Mouse (Mus musculus) forebrain, embryonic 16.5 days (tissue): Measurements from ENCODE around the gene Srebf1. TPM values are rescaled to one million over a fixed set of nuclear protein-coding genes. Genes with fewer than 3 reads are reported as not detected.
A peak's percentile ranks its signal among the peaks of the same experiment; 100 is the strongest.

ENCODE experiments used
- ATAC-seq: fragments of 200-750 bp; cut with Nextera tagmentation; 2 replicates; pipeline ENCODE4 v1.8.0; 2017; ENCODE audit warnings: mild to moderate bottlenecking, moderate library complexity
- H3K27ac ChIP-seq: fragments of 300-500 bp; sonication (generic); 2 replicates; pipeline ENCODE4 v1.5.1; 2014; ENCODE audit warnings: low read length, control low read depth
- H3K27me3 ChIP-seq: fragments of 300-500 bp; sonication (generic); replicated peaks from 2 replicates; pipeline ENCODE4 v1.6.1; 2014; ENCODE audit warnings: low read length; ENCODE audit not compliant: control insufficient read depth, insufficient read depth
- H3K36me3 ChIP-seq: fragments of 300-500 bp; sonication (generic); 2 replicates; pipeline ENCODE4 v1.6.1; 2014; ENCODE audit not compliant: control insufficient read depth, insufficient read depth
- H3K4me1 ChIP-seq: fragments of 300-500 bp; sonication (generic); replicated peaks from 2 replicates; pipeline ENCODE4 v1.6.1; 2014; ENCODE audit warnings: low read length; ENCODE audit not compliant: control insufficient read depth, insufficient read depth
- H3K4me2 ChIP-seq: fragments of 300-500 bp; sonication (generic); 2 replicates; pipeline ENCODE4 v1.6.1; 2014; ENCODE audit warnings: mild to moderate bottlenecking, low read length, control low read depth
- H3K4me3 ChIP-seq: fragments of 300-500 bp; sonication (generic); replicated peaks from 2 replicates; pipeline ENCODE4 v1.5.1; 2014; ENCODE audit warnings: mild to moderate bottlenecking, low read length, control low read depth
- H3K9ac ChIP-seq: fragments of 300-500 bp; sonication (generic); replicated peaks from 2 replicates; pipeline ENCODE4 v1.6.1; 2014; ENCODE audit warnings: low read depth, low read length, control low read depth
- H3K9me3 ChIP-seq: fragments of 300-500 bp; sonication (generic); 2 replicates; pipeline ENCODE4 v1.6.1; 2016; ENCODE audit warnings: low read length; ENCODE audit not compliant: control insufficient read depth
- WGBS: fragments of 180-500 bp; shearing (Covaris S2); extraction: QIAGEN DNeasy Blood & Tissue Kit; methylation state at CpG from one replicate; pipeline ENCODE4 v1.1.7; 2014; 5-methylcytosine and 5-hydroxymethylcytosine counted together
- polyA plus RNA-seq: library from polyadenylated mRNA; unstranded; fragments of >200 nt; fragmentation: Nextera tagmentation; extraction: Ambion mirVana; gene quantifications from 2 replicates; pipeline ENCODE4 v1.2.1, GENCODE M21; 2015

Srebf1 gene
- polyA plus RNA-seq, 1 experiment from 2014 or later: 41.1 TPM

- Histone ChIP-seq H3K4me3 (no peak overlapping the region), H3K4me1 (peaks cover 60% of the 10 kb centered on the region), H3K4me2 (no peak overlapping the region), H3K27ac (no peak overlapping the region), H3K9me3 (no peaks in the 10 kb centered on the region), H3K9ac (no peak overlapping the region), H3K27me3 (no peaks in the 10 kb centered on the region), H3K36me3 (no peaks in the 10 kb centered on the region)
- WGBS: 37% methylated on average over 5 of the region's 5 CpGs
- no peak for ATAC-seq
These were observed 57.3 kb downstream of the Srebf1 start for GRCm38 (mm10) chr11:60165076-60165475.

GRCm38 (mm10) chr11:60164450-60164849 is 57.9 kb downstream of the Srebf1 start:
- no peak for ATAC-seq
- H3K36me3 ChIP-seq: no peaks in the 10 kb centered on the region
- H3K9me3 ChIP-seq: no peaks in the 10 kb centered on the region
- no peak overlapping the region for H3K4me2 ChIP-seq
- H3K27me3 ChIP-seq: no peaks in the 10 kb centered on the region
- 0 out of 2 replicates have a peak overlapping the region, but pooled peaks have one; percentile 10 for H3K27ac ChIP-seq
- peaks cover 60% of the 10 kb centered on the region for H3K4me1 ChIP-seq
- 76% methylated on average over 6 of the region's 6 CpGs for WGBS
- H3K4me3 ChIP-seq: no peak overlapping the region
- H3K9ac ChIP-seq: no peak overlapping the region

DNA sequence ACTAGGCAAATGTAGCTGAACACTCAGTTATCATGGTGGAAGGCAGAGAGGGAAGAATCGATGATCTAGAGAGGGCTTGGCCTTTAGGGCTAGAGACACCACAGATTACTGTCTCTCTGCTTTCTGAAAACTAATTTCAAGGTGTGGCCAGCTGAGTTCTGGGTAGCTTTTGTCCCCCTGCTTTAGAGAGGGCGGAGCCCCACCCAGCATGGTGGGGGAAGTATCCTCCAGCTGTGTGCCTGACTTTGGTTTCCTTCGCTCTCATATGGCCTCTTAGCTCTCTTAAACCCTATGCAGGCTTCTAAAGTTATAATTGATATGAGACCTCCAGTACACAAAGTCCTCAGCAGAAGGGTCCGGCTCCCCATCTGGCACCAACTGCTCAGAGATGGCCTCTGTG is 59.0 kb downstream of the Srebf1 start:
- peaks cover 52% of the 10 kb centered on the region for H3K4me1 ChIP-seq
- no peaks in the 10 kb centered on the region for H3K36me3 ChIP-seq
- H3K27me3 ChIP-seq: no peaks in the 10 kb centered on the region
- ATAC-seq: no peak
- WGBS: 94% methylated on average over 4 of the region's 4 CpGs
- H3K27ac ChIP-seq: no peak overlapping the region
- no peaks in the 10 kb centered on the region for H3K9me3 ChIP-seq
- no peak overlapping the region for H3K4me2 ChIP-seq
- H3K9ac ChIP-seq: no peak overlapping the region
- no peak overlapping the region for H3K4me3 ChIP-seq

DNA sequence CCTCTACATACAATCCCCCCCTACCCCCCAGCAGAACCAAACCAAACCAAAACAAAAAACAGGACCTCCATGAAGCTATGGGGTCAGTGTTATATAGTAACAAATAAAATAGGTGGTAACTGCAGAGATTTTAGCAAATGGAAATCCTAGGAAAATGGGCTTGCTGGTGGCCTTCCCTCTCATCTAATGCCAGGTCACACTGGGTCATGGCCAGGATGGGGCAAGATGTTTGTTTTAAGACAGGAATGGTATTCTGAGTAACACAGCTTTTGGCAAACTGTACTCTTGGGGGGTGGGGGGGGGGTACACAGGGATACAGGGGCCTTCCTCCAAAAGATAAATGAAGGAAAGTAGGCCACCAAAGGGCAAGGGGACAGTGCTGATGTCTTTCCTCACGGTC is 59.8 kb downstream of the Srebf1 start:
- H3K36me3 ChIP-seq: no peaks in the 10 kb centered on the region
- no peak overlapping the region for H3K4me2 ChIP-seq

DNA sequence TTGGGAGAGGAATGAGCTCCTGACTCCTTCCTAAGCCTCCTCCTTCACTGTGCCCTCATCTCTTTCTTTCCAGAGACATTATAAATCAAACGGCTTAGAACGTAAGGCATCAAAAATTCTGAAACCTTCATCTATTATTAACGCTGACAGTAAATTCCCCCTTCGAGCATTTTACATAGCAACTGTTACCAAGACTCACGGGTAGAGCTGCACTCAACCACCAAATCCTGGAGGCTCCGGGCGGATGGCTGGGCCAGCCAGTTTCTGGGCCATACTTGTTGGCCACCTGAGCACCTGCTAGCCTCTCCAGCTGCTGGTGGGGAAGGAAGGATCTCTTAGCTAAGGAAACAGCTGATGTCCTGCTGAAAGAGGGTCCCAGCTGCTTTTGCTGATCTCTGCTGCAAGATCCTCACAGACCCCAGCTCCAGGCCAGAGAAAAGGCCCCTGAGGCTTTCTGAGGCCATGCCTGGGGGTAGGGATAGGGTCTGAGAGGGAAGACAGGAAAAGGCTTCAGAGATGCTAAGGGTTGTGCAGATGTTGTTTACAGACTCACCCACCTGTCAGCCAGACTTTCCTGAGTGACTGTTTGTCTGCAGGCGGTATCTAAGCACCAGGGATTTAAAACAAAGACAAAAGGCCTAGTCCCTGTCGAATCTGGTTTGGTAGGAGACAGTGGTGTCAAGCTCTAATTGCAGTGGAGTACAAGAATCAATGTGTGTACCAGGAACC is 61.1 kb downstream of the Srebf1 start:
- H3K27me3 ChIP-seq: no peaks in the 10 kb centered on the region
- 38% methylated on average over 9 of the region's 9 CpGs for WGBS
- H3K9ac ChIP-seq: peak overlapping the region; percentile 18; the same call in 1 of the 2 replicates
- no peaks in the 10 kb centered on the region for H3K9me3 ChIP-seq
- peaks cover 51% of the 10 kb centered on the region for H3K4me1 ChIP-seq
- H3K27ac ChIP-seq: peak overlapping the region; percentile 80
- no peak overlapping the region for H3K4me3 ChIP-seq
- H3K4me2 ChIP-seq: no peak overlapping the region
- no peaks in the 10 kb centered on the region for H3K36me3 ChIP-seq
- no peak for ATAC-seq

More for the DNA sequence above, 59.8 kb downstream of the Srebf1 start:
- 100% methylated on average over 1 of the region's 1 CpGs for WGBS
- Histone ChIP-seq H3K9me3 (no peaks in the 10 kb centered on the region), H3K4me3 (no peak overlapping the region), H3K27me3 (no peaks in the 10 kb centered on the region), H3K4me1 (peaks cover 51% of the 10 kb centered on the region), H3K9ac (no peak overlapping the region), H3K27ac (no peak overlapping the region; the same call in 1 of the 2 replicates)
- ATAC-seq: no peak

GRCm38 (mm10) chr11:60160454-60161114 is 61.8 kb downstream of the Srebf1 start:
- peaks cover 45% of the 10 kb centered on the region for H3K4me1 ChIP-seq
- H3K4me2 ChIP-seq: no peak overlapping the region
- peak overlapping the region; percentile 46 for H3K27ac ChIP-seq

GRCm38 (mm10) chr11:60159955-60160354 is 62.4 kb downstream of the Srebf1 start:
- Histone ChIP-seq H3K4me2 (no peak overlapping the region), H3K4me1 (peaks cover 42% of the 10 kb centered on the region), H3K27ac (no peak overlapping the region; the same call in 1 of the 2 replicates), H3K36me3 (no peaks in the 10 kb centered on the region), H3K4me3 (no peak overlapping the region), H3K9me3 (no peaks in the 10 kb centered on the region), H3K27me3 (no peaks in the 10 kb centered on the region), H3K9ac (no peak overlapping the region)
- no peak for ATAC-seq
- 90% methylated on average over 5 of the region's 5 CpGs for WGBS

More at GRCm38 (mm10) chr11:60160454-60161114, 61.8 kb downstream of the Srebf1 start:
- Histone ChIP-seq H3K36me3 (no peaks in the 10 kb centered on the region), H3K9ac (no peak overlapping the region), H3K27me3 (no peaks in the 10 kb centered on the region), H3K4me3 (no peak overlapping the region), H3K9me3 (no peaks in the 10 kb centered on the region)
- 70% methylated on average over 3 of the region's 3 CpGs for WGBS
- no peak for ATAC-seq

- no peaks in the 10 kb centered on the region for H3K36me3 ChIP-seq
- H3K27me3 ChIP-seq: no peaks in the 10 kb centered on the region
- H3K4me2 ChIP-seq: no peak overlapping the region
- H3K27ac ChIP-seq: peak overlapping the region; percentile 49
- 70% methylated on average over 4 of the region's 4 CpGs for WGBS
- H3K4me1 ChIP-seq: peaks cover 34% of the 10 kb centered on the region
- no peak; the same call in 1 of the 2 replicates for ATAC-seq
- H3K4me3 ChIP-seq: no peak overlapping the region
- H3K9me3 ChIP-seq: no peaks in the 10 kb centered on the region
- H3K9ac ChIP-seq: no peak overlapping the region
These were observed 64.1 kb downstream of the Srebf1 start for GRCm38 (mm10) chr11:60158271-60158670.

DNA sequence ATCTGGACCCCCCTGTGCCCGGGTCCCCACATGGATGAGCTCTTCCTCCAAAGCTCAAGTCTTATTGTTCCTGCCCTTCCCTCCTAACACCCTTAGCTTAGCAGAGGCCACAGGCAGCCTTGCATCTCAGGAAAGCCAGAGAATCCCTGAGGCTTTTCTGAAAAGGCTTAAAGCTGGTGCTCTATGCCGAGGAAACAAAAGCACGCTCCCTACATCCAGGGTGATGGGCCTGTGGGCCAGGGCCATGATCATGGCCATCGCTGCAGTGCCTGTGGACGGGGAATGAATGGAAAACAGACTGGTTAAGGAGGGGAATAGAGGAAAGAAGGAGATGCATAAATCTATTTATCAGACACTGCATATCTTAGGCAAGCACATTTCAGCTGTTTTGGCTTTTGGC is 66.7 kb downstream of the Srebf1 start:
- H3K4me1 ChIP-seq: peaks cover 16% of the 10 kb centered on the region
- peak overlapping the region; percentile 13; the same call in 1 of the 2 replicates for H3K27ac ChIP-seq
- H3K27me3 ChIP-seq: no peaks in the 10 kb centered on the region
- H3K9me3 ChIP-seq: no peaks in the 10 kb centered on the region
- no peak overlapping the region for H3K4me2 ChIP-seq
- 43% methylated on average over 5 of the region's 5 CpGs for WGBS
- no peak overlapping the region for H3K9ac ChIP-seq
- no peaks in the 10 kb centered on the region for H3K36me3 ChIP-seq
- ATAC-seq: no peak
- no peak overlapping the region for H3K4me3 ChIP-seq
